Mouse (Mus musculus) liver, adult 2 months (tissue): ENCODE data around the gene Hectd4.

Source experiments
- CTCF ChIP-seq: fragments of 200-500 bp; IDR thresholded peaks from 2 replicates; pipeline ENCODE4 v1.5.1; 2011; ENCODE audit warnings: low read depth, low read length, control low read depth
- POLR2A ChIP-seq: fragments of 200-500 bp; IDR thresholded peaks from 2 replicates; pipeline ENCODE4 v1.6.1; 2011; ENCODE audit warnings: low read length, control low read depth; ENCODE audit not compliant: insufficient read depth; ENCODE audit errors: extremely low read depth

- TF ChIP-seq CTCF (no peak), POLR2A (no peak)
Observed at GRCm38 (mm10) chr5:121209755-121210600, 10.0 kb upstream of the Hectd4 start.
